In the genomic region with DNA sequence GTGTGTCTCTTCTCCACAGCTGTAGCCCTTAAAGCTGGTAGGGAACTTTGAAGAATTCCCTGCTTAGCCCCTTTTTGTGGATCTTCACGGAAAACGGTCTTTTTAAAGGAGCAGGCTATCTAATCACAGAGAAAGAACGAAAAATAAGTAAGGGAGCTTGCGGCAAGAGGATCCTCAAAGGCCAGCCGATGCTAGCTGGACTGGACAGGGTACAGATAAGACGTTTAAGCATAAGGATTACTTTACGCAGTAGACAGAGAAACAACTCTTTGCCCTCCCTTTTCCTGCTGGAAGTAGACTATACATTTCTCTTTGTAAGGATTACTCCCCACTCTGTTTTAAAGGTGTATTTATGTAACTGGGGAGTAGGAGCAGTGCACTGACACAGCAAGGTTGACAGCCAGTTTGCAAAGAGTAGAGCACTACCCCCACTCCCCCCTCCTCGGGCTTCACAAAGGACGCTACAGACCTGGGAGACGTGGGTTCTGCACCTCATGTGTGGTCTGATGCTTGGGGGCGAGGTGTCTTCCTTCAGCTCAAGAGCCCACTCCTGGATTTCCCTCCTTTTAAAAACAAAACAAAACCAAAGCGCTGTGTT, we compare ENCODE assay signal across 8 mouse cellular contexts. TPM values are rescaled to one million over a fixed set of nuclear protein-coding genes. Genes with fewer than 3 reads are reported as not detected.
A peak's percentile ranks its signal among the peaks of the same experiment; 100 is the strongest.
DNase-seq lines count a peak whose midpoint lies in the region; ATAC-seq and TF ChIP-seq lines count a peak whose summit lies in the region.

No protein-coding gene starts in this region.

- peak; percentile 29 for DNase-seq in lung, postnatal 0 days (ENCODE audit: low spot score)
- no peak for DNase-seq in lung, adult 18-20 months
- DNase-seq in embryo, embryonic 10.5 days (ENCODE audit: low spot score): peak; percentile 32
- DNase-seq in thymus, adult 18-20 months: no peak
- no peak for DNase-seq in urinary bladder, postnatal 25 days (ENCODE audit: low spot score)

- no peaks in the 10 kb centered on the region for H3K9me3 ChIP-seq in lung, postnatal 0 days (ENCODE audit: low read length)
- no peaks in the 10 kb centered on the region for H3K9me3 ChIP-seq in heart, embryonic 15.5 days (replicated peaks)
- H3K9me3 ChIP-seq in liver, embryonic 16.5 days (replicated peaks; ENCODE audit: control insufficient read depth, low read length): no peaks in the 10 kb centered on the region

- H3K36me3 ChIP-seq in lung, postnatal 0 days (ENCODE audit: insufficient read depth, low read length): no peaks in the 10 kb centered on the region
- H3K36me3 ChIP-seq in heart, embryonic 15.5 days: no peaks in the 10 kb centered on the region
- no peaks in the 10 kb centered on the region for H3K36me3 ChIP-seq in liver, embryonic 16.5 days (ENCODE audit: control insufficient read depth, insufficient read depth)

- no peaks in the 10 kb centered on the region for H3K27me3 ChIP-seq in lung, postnatal 0 days (replicated peaks; ENCODE audit: insufficient read depth, low read length)
- no peaks in the 10 kb centered on the region for H3K27me3 ChIP-seq in heart, embryonic 15.5 days
- H3K27me3 ChIP-seq in liver, embryonic 16.5 days (ENCODE audit: control insufficient read depth, insufficient read depth, low read depth, low read length): no peaks in the 10 kb centered on the region

- no peak for ATAC-seq in lung, postnatal 0 days
- ATAC-seq in heart, embryonic 15.5 days (replicated peaks; ENCODE audit: insufficient number of reproducible peaks, insufficient read depth, low FRiP score, low read depth): no peak
- no peak for ATAC-seq in liver, embryonic 16.5 days (ENCODE audit: low read depth)
- ATAC-seq in cerebellum, adult (ENCODE audit: insufficient number of reproducible peaks, low FRiP score, low TSS enrichment): no peak

- peak overlapping the region; percentile 93 for H3K27ac ChIP-seq in lung, postnatal 0 days (ENCODE audit: low read length)
- H3K27ac ChIP-seq in heart, embryonic 15.5 days: peak overlapping the region; percentile 97
- H3K27ac ChIP-seq in liver, embryonic 16.5 days (ENCODE audit: low read length): peak overlapping the region; percentile 93

- no peak for TF ChIP-seq CTCF in lung, postnatal 0 days (IDR thresholded peaks at IDR 0.05)

- TF ChIP-seq EP300 in lung, postnatal 0 days (IDR thresholded peaks at IDR 0.05): no peak

- H3K4me1 ChIP-seq in lung, postnatal 0 days (ENCODE audit: insufficient read depth, low read depth, low read length): peaks cover 6% of the 10 kb centered on the region; the same call in 1 of the 2 replicates
- H3K4me1 ChIP-seq in heart, embryonic 15.5 days (replicated peaks): peaks cover 15% of the 10 kb centered on the region
- H3K4me1 ChIP-seq in liver, embryonic 16.5 days (ENCODE audit: control insufficient read depth, low read depth, low read length): peaks cover 34% of the 10 kb centered on the region

- 19% methylated on average over 12 of the region's 12 CpGs for WGBS in lung, postnatal 0 days
- 18% methylated on average over 12 of the region's 12 CpGs for WGBS in heart, embryonic 15.5 days
- 16% methylated on average over 12 of the region's 12 CpGs for WGBS in liver, embryonic 16.5 days (ENCODE audit: insufficient replicate concordance)

- H3K9ac ChIP-seq in lung, postnatal 0 days (replicated peaks; ENCODE audit: low read depth): peak overlapping the region; percentile 74; the same call in 1 of the 2 replicates
- H3K9ac ChIP-seq in heart, embryonic 15.5 days: peak overlapping the region; percentile 80
- H3K9ac ChIP-seq in liver, embryonic 16.5 days (ENCODE audit: low read depth, low read length): peak overlapping the region; percentile 84

- peak overlapping the region; percentile 69 for H3K4me2 ChIP-seq in lung, postnatal 0 days (replicated peaks; ENCODE audit: low read depth, low read length)
- peak overlapping the region; percentile 69 for H3K4me2 ChIP-seq in heart, embryonic 15.5 days
- peak overlapping the region; percentile 79 for H3K4me2 ChIP-seq in liver, embryonic 16.5 days (ENCODE audit: low read depth, low read length)

- H3K4me3 ChIP-seq in lung, postnatal 0 days (ENCODE audit: low read depth, low read length): peak overlapping the region; percentile 75
- H3K4me3 ChIP-seq in heart, embryonic 15.5 days: peak overlapping the region; percentile 78
- H3K4me3 ChIP-seq in liver, embryonic 16.5 days (ENCODE audit: low read depth, low read length): peak overlapping the region; percentile 81

RNA-seq across cellular contexts. Expression of gene Akap7, which starts 9.9 kb away (rescaled TPM):
- 46.3 and 52.1 TPM in 2 replicates for polyA plus RNA-seq in lung, postnatal 0 days (2015; fragmentation: Nextera tagmentation; extraction: Ambion mirVana)
- polyA plus RNA-seq in heart, embryonic 15.5 days (2015; fragmentation: Nextera tagmentation; extraction: Ambion mirVana): 22.2 and 29.9 TPM in 2 replicates
- polyA plus RNA-seq in liver, embryonic 16.5 days (2015; fragmentation: Nextera tagmentation; extraction: Ambion mirVana): 19.0 and 20.3 TPM in 2 replicates

Comparison
In these comparisons a context has a peak if more than half of its experiments do, and no peak if none do; other contexts are left out.
1. DNase-seq: peak in lung, postnatal 0 days (single experiment) and embryo, embryonic 10.5 days (single experiment); none in lung, adult 18-20 months (0 of 2), thymus, adult 18-20 months (0 of 2) and urinary bladder, postnatal 25 days (single experiment).
2. Peak in every context shown above with its lines, with median percentiles within 50 percentile points of each other: H3K27ac ChIP-seq, H3K4me2 ChIP-seq, H3K4me3 ChIP-seq and H3K9ac ChIP-seq.